Mouse (Mus musculus): ENCODE measurements around the gene Adora3.

- TF ChIP-seq CTCF (IDR thresholded peaks at IDR 0.05; ENCODE audit: extremely low read depth, insufficient read length, insufficient replicate concordance, low read depth, low read length) (no peak), POLR2A (IDR thresholded peaks at IDR 0.05; ENCODE audit: low read depth, low read length) (no peak)
Observed at GRCm38 (mm10) chr3:105912097-105912880, 41.6 kb downstream of the Adora3 start.
